Mouse (Mus musculus): ENCODE measurements around the gene Eda. TPM values are rescaled to one million over a fixed set of nuclear protein-coding genes. Genes with fewer than 3 reads are reported as not detected.

The Eda gene
- total and polyA plus RNA-seq, 3 experiments: 2.0 to 3.6 TPM; not detected in 1

DNA sequence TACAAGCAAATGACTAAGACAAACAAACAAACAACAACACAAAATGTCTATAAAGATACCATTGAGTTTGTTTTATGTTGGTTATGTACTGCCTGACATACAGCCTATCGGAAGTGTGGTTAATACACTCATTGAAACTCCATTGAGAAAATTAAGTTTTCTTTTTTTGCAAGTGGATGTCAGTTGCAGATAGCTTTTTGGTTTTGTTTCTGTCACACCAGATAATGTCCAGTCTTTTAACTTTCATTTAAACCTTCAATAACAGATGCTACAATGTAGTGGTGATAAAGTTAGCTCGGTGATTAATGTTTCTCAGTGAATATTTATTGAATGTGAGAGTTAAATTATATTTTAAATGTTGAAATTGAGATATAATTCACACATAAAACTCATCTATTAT, 23.9 kb downstream of the Eda start:
- H3K9me3 ChIP-seq (replicated peaks; ENCODE audit: insufficient read depth, low read length): no peaks in the 10 kb centered on the region
- no peaks in the 10 kb centered on the region for H3K27me3 ChIP-seq (ENCODE audit: control insufficient read depth in 1 of 2, insufficient read depth in 2 of 2, low read length in 2 of 2)
- TF ChIP-seq TCF12 (IDR thresholded peaks at IDR 0.05; ENCODE audit: low read depth, low read length) (peak; percentile 57), USF2 (IDR thresholded peaks at IDR 0.05; ENCODE audit: borderline replicate concordance in 1 of 2, insufficient read depth in 1 of 2, low read depth in 1 of 2, low read length in 2 of 2) (no peak), ZKSCAN1 (IDR thresholded peaks at IDR 0.05; ENCODE audit: low read depth, low read length) (no peak), MAFK (IDR thresholded peaks at IDR 0.05; ENCODE audit: borderline replicate concordance, low read depth, low read length) (no peak), TAL1 (IDR thresholded peaks at IDR 0.05; ENCODE audit: low read length) (peak; percentile 28), E2F4 (IDR thresholded peaks at IDR 0.05; ENCODE audit: borderline replicate concordance, low read depth, low read length) (no peak), BHLHE40 (IDR thresholded peaks at IDR 0.05; ENCODE audit: borderline replicate concordance, low read depth, low read length) (no peak), GABPA (IDR thresholded peaks at IDR 0.05; ENCODE audit: low read depth, low read length) (no peak), GATA1 (IDR thresholded peaks at IDR 0.05; ENCODE audit: low read depth, low read length) (peak; percentile 51; the same call in 1 of the 2 replicates), EP300 (IDR thresholded peaks at IDR 0.05; ENCODE audit: low read depth in 1 of 2, low read length in 2 of 2) (peak in 1 of 2 experiments; percentile 65; a peak in 1 of 4 replicates), MYC (IDR thresholded peaks at IDR 0.05; ENCODE audit: low read depth, low read length) (no peak)
- DNase-seq (ENCODE audit: low read depth, low spot score): no peak
- H3K9ac ChIP-seq (ENCODE audit: control insufficient read depth, low read depth, low read length, poor library complexity, severe bottlenecking): no peak overlapping the region
- H3K36me3 ChIP-seq (ENCODE audit: control insufficient read depth in 1 of 2, insufficient read depth in 2 of 2, low read length in 2 of 2): peaks cover 0 to 8% of the 10 kb centered on the region in 2 experiments; a peak in 2 of 4 replicates
- H3K79me2 ChIP-seq (ENCODE audit: control insufficient read depth, insufficient read depth, low read length, poor library complexity): no peaks in the 10 kb centered on the region
- no peak overlapping the region for H3K4me3 ChIP-seq (ENCODE audit: control insufficient read depth in 1 of 2, insufficient read depth in 1 of 2, low read depth in 2 of 2, low read length in 2 of 2)
- H3K4me1 ChIP-seq (ENCODE audit: control insufficient read depth in 1 of 2, insufficient read depth in 2 of 2, low read length in 2 of 2): peaks cover 0 to 4% of the 10 kb centered on the region in 2 experiments; a peak in 1 of 4 replicates
- H3K27ac ChIP-seq (ENCODE audit: control insufficient read depth, low read depth, low read length): no peak overlapping the region

DNA sequence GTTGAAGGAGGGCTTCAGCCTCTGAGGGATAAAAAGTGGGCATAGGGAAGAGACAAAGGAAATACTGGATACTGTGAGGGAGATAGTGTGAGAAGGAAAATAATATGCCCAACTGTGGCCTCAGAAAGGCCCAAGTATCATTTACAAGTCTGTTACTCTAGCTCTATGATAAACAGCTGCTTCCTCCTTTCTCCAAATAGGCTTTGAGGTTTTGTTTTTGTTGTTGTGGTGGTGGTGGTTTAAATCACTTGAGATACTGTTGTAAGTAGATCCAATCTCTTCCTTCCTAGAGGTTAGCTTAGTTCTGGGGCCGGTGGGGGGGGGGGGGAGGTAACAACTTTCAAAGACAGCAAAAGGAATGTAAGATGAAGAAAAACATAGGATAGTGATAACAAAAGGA, 143.0 kb downstream of the Eda start:
- H3K27ac ChIP-seq (ENCODE audit: control insufficient read depth, low read depth, low read length): no peak overlapping the region
- peak; percentile 53 for DNase-seq (ENCODE audit: low read depth, low spot score)
- TF ChIP-seq TAL1 (IDR thresholded peaks at IDR 0.05; ENCODE audit: low read length): peak; percentile 71
- no peak for TF ChIP-seq ZKSCAN1 (IDR thresholded peaks at IDR 0.05; ENCODE audit: low read depth, low read length)
- no peak for TF ChIP-seq POLR2A (IDR thresholded peaks at IDR 0.05; ENCODE audit: control insufficient read depth in 1 of 2, insufficient read depth in 1 of 2, low read depth in 1 of 2, low read length in 2 of 2, poor library complexity in 1 of 2)
- TF ChIP-seq EP300 (IDR thresholded peaks at IDR 0.05; ENCODE audit: low read depth in 1 of 2, low read length in 2 of 2): peak; percentile 32 to 59; a peak in 3 of 4 replicates
- TF ChIP-seq POLR2AphosphoS2 (IDR thresholded peaks at IDR 0.05; ENCODE audit: low read length): no peak
- no peak for TF ChIP-seq KAT2A (conservative IDR thresholded peaks at IDR 0.05; ENCODE audit: low read depth, low read length)
- no peak for TF ChIP-seq NELFE (IDR thresholded peaks at IDR 0.05; ENCODE audit: low read depth, low read length)
- TF ChIP-seq TCF12 (IDR thresholded peaks at IDR 0.05; ENCODE audit: low read depth, low read length): 0 out of 2 replicates have a peak, but pooled peaks have one; percentile 10
- TF ChIP-seq ZC3H11A (IDR thresholded peaks at IDR 0.05; ENCODE audit: low read depth, low read length): no peak
- no peak for TF ChIP-seq E2F4 (IDR thresholded peaks at IDR 0.05; ENCODE audit: borderline replicate concordance, low read depth, low read length)
- TF ChIP-seq MYC (IDR thresholded peaks at IDR 0.05; ENCODE audit: low read depth, low read length): no peak
- peak; percentile 41 for TF ChIP-seq GATA1 (IDR thresholded peaks at IDR 0.05; ENCODE audit: low read depth, low read length)
- TF ChIP-seq USF2 (IDR thresholded peaks at IDR 0.05; ENCODE audit: borderline replicate concordance in 1 of 2, insufficient read depth in 1 of 2, low read depth in 1 of 2, low read length in 2 of 2): no peak
- TF ChIP-seq RCOR1 (IDR thresholded peaks at IDR 0.05; ENCODE audit: low read depth, low read length): peak; percentile 87
- TF ChIP-seq GABPA (IDR thresholded peaks at IDR 0.05; ENCODE audit: low read depth, low read length): no peak
- no peak for TF ChIP-seq ZMIZ1 (IDR thresholded peaks at IDR 0.05; ENCODE audit: low read depth, low read length)
- no peak for TF ChIP-seq CHD2 (IDR thresholded peaks at IDR 0.05; ENCODE audit: low read length)
- no peak for TF ChIP-seq BHLHE40 (IDR thresholded peaks at IDR 0.05; ENCODE audit: borderline replicate concordance, low read depth, low read length)
- TF ChIP-seq TBP (IDR thresholded peaks at IDR 0.05; ENCODE audit: low read depth, low read length): no peak
- peak; percentile 31; the same call in 1 of the 2 replicates for TF ChIP-seq ETS1 (IDR thresholded peaks at IDR 0.05; ENCODE audit: low read depth, low read length)
- peak; percentile 31; the same call in 1 of the 2 replicates for TF ChIP-seq MEF2A (IDR thresholded peaks at IDR 0.05; ENCODE audit: extremely low read depth, insufficient replicate concordance, low read depth, low read length, poor library complexity, severe bottlenecking)

More for the DNA sequence above, 143.0 kb downstream of the Eda start:
- Histone ChIP-seq H3K36me3 (ENCODE audit: control insufficient read depth in 1 of 2, insufficient read depth in 2 of 2, low read length in 2 of 2) (no peaks in the 10 kb centered on the region; a peak in 1 of 4 replicates), H3K79me2 (ENCODE audit: control insufficient read depth, insufficient read depth, low read length, poor library complexity) (no peaks in the 10 kb centered on the region), H3K27me3 (ENCODE audit: control insufficient read depth in 1 of 2, insufficient read depth in 2 of 2, low read length in 2 of 2) (no peaks in the 10 kb centered on the region), H3K4me3 (ENCODE audit: control insufficient read depth in 1 of 2, insufficient read depth in 1 of 2, low read depth in 2 of 2, low read length in 2 of 2) (no peak overlapping the region), H3K9ac (ENCODE audit: control insufficient read depth, low read depth, low read length, poor library complexity, severe bottlenecking) (no peak overlapping the region), H3K9me3 (replicated peaks; ENCODE audit: insufficient read depth, low read length) (no peaks in the 10 kb centered on the region), H3K4me1 (ENCODE audit: control insufficient read depth in 1 of 2, insufficient read depth in 2 of 2, low read length in 2 of 2) (no peaks in the 10 kb centered on the region)

Data from MEL (cell line).